Mouse (Mus musculus) myocyte (in vitro differentiated cells): ENCODE measurements around the gene Pard3b.

Source experiments
- CEBPB ChIP-seq: IDR thresholded peaks from 2 replicates; pipeline ENCODE4 v1.6.1; 2011; ENCODE audit warnings: mild to moderate bottlenecking, moderate library complexity; ENCODE audit not compliant: poor library complexity, insufficient read depth, severe bottlenecking
- E2F4 ChIP-seq: IDR thresholded peaks from one replicate; pipeline ENCODE4 v1.6.1; 2011; ENCODE audit warnings: mild to moderate bottlenecking, control low read depth, moderate library complexity; ENCODE audit not compliant: insufficient read depth
- POLR2A ChIP-seq: IDR thresholded peaks from one replicate; pipeline ENCODE4 v1.6.1; 2011; ENCODE audit warnings: low read depth, mild to moderate bottlenecking, control low read depth, moderate library complexity; ENCODE audit not compliant: insufficient read length
- TCF3 ChIP-seq: IDR thresholded peaks from one replicate; pipeline ENCODE4 v1.6.1; 2011; ENCODE audit warnings: low read depth, control low read depth; ENCODE audit not compliant: insufficient read length

GRCm38 (mm10) chr1:62597751-62598400, 959.3 kb downstream of the Pard3b start:
- TF ChIP-seq TCF3 (no peak), POLR2A (no peak), E2F4 (no peak), CEBPB (no peak)
